Mouse (Mus musculus) lung, adult 2 months (tissue): Measurements from ENCODE around the gene Prss53.

Experiments used
- CTCF ChIP-seq: fragments of 200-500 bp; IDR thresholded peaks from 2 replicates; pipeline ENCODE4 v1.5.1; 2011; ENCODE audit warnings: mild to moderate bottlenecking, low read length, control low read depth; ENCODE audit not compliant: insufficient read depth
- POLR2A ChIP-seq: fragments of 200-500 bp; IDR thresholded peaks from 2 replicates; pipeline ENCODE4 v1.6.1; 2011; ENCODE audit warnings: low read depth, mild to moderate bottlenecking, control low read depth, low read length, borderline replicate concordance; ENCODE audit errors: extremely low read depth

DNA sequence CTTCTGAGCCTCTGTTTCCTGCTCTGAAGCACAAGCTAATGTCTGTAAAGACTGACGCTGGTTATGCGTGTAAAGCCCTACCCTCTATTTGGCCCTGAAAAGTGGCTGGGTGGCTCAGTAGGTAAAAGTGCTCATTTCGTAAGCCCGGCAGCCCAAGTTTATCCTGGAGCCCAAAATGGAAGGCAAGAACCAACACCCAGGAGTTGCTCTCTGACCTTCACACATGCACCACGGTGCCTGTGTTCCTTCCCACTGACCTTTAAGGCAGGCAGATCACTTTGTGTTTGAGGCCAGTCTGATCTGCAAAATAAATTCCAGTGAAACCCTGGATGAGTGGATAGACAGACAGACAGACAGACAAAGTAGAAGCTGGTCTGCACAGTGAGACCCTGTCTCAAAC, 32.9 kb upstream of the Prss53 start:
- TF ChIP-seq POLR2A (no peak), CTCF (no peak)
